Mouse (Mus musculus) forebrain, embryonic 15.5 days (tissue): ENCODE measurements around the gene Ccdc106. TPM values are rescaled to one million over a fixed set of nuclear protein-coding genes. Genes with fewer than 3 reads are reported as not detected.

Experiments used
- ATAC-seq: fragments of 200-750 bp; cut with Nextera tagmentation; replicated peaks from 2 replicates; pipeline ENCODE4 v1.8.0; 2017; ENCODE audit warnings: mild to moderate bottlenecking, moderate TSS enrichment, moderate library complexity
- H3K27ac ChIP-seq: fragments of 300-500 bp; sonication (generic); replicated peaks from 2 replicates; pipeline ENCODE4 v1.5.1; 2015; ENCODE audit warnings: mild to moderate bottlenecking, inconsistent platforms
- H3K27me3 ChIP-seq: fragments of 300-500 bp; sonication (generic); 2 replicates; pipeline ENCODE4 v1.6.1; 2015; ENCODE audit warnings: inconsistent platforms
- H3K36me3 ChIP-seq: fragments of 300-500 bp; sonication (generic); 2 replicates; pipeline ENCODE4 v1.6.1; 2015; ENCODE audit warnings: mild to moderate bottlenecking, inconsistent platforms
- H3K4me1 ChIP-seq: fragments of 300-500 bp; sonication (generic); 2 replicates; pipeline ENCODE4 v1.6.1; 2015; ENCODE audit warnings: inconsistent platforms
- H3K4me2 ChIP-seq: fragments of 300-500 bp; sonication (generic); replicated peaks from 2 replicates; pipeline ENCODE4 v1.6.1; 2015; ENCODE audit warnings: mild to moderate bottlenecking, inconsistent platforms
- H3K4me3 ChIP-seq: fragments of 300-500 bp; sonication (generic); 2 replicates; pipeline ENCODE4 v1.5.1; 2015; ENCODE audit warnings: mild to moderate bottlenecking, inconsistent platforms
- H3K9ac ChIP-seq: fragments of 300-500 bp; sonication (generic); replicated peaks from 2 replicates; pipeline ENCODE4 v1.6.1; 2015; ENCODE audit warnings: mild to moderate bottlenecking, inconsistent platforms
- H3K9me3 ChIP-seq: fragments of 300-500 bp; sonication (generic); 2 replicates; pipeline ENCODE4 v1.6.1; 2016; ENCODE audit warnings: inconsistent platforms
- WGBS: fragments of 180-500 bp; shearing (Covaris S2); methylation state at CpG from one replicate; pipeline ENCODE4 v1.1.7; 2015; ENCODE audit warnings: mixed read lengths; 5-methylcytosine and 5-hydroxymethylcytosine counted together
- polyA plus RNA-seq: library from polyadenylated mRNA; unstranded; fragments of >200 nt; fragmentation: Nextera tagmentation; extraction: Ambion mirVana; gene quantifications from 2 replicates; pipeline ENCODE4 v1.2.1, GENCODE M21; 2015

Ccdc106 gene
- polyA plus RNA-seq, 1 experiment from 2014 or later = 45.8 TPM

DNA sequence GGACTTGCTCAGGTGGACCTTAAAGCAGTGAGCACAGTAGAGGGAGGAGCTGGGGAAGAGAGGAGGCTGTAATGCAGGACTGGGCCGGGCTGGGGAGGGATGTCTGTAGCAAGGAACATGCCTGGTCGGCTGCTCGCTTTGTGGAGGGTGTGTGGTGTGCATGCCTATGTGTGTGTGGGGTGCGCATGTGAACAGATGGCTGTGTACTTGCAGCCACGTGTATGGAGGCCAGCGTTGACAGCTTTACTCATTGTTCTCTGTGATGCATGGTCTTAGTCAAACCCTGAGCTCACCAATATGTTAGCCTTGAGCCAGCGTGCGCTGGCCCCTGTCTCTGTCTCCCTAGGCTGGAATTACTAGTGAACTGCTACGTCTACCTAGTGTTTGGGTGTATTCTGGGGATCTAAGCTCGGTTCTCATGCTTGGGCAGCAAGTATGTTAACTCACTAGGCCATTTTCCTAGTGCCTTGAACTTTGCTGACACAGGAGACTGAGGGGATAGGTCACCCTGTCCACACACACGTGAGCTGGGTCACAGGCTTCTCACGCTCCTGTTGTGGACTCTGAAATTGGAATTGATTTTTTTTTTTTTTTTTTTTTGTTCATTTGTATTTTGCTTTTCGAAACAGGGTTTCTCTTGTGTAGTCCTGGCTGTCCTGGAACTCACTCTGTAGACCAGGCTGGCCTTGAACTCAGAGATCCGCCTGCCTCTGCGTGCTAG, 70.8 kb downstream of the Ccdc106 start:
- no peak overlapping the region for H3K27ac ChIP-seq
- H3K4me1 ChIP-seq = no peaks in the 10 kb centered on the region
- no peaks in the 10 kb centered on the region for H3K9me3 ChIP-seq
- H3K27me3 ChIP-seq = no peaks in the 10 kb centered on the region
- ATAC-seq = no peak
- no peak overlapping the region for H3K9ac ChIP-seq
- 91% methylated on average over 15 of the region's 15 CpGs for WGBS
- no peak overlapping the region for H3K4me3 ChIP-seq
- H3K36me3 ChIP-seq = peaks cover 49% of the 10 kb centered on the region
- H3K4me2 ChIP-seq = no peak overlapping the region

DNA sequence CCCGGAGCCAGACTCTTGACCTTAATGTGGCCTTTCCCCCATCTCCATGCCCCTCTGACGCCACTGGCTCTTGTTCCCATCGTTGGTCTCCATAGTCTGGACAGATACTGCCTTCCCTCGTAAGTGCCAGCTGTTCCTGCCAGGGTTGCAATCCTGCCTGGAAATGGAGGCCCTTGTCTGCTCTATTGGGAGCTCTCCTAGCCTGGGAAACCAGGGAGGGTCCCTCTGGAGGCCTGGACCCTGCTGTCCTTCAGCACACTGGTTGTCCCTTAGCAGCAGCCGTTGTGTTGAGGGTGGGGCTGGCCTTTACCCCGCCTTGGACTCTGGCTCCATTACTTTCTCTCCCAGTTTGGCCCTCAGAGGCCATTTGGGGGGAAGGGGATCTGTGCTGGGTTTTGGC, 72.0 kb downstream of the Ccdc106 start:
- Histone ChIP-seq H3K36me3 (peaks cover 56% of the 10 kb centered on the region), H3K4me1 (no peaks in the 10 kb centered on the region)

DNA sequence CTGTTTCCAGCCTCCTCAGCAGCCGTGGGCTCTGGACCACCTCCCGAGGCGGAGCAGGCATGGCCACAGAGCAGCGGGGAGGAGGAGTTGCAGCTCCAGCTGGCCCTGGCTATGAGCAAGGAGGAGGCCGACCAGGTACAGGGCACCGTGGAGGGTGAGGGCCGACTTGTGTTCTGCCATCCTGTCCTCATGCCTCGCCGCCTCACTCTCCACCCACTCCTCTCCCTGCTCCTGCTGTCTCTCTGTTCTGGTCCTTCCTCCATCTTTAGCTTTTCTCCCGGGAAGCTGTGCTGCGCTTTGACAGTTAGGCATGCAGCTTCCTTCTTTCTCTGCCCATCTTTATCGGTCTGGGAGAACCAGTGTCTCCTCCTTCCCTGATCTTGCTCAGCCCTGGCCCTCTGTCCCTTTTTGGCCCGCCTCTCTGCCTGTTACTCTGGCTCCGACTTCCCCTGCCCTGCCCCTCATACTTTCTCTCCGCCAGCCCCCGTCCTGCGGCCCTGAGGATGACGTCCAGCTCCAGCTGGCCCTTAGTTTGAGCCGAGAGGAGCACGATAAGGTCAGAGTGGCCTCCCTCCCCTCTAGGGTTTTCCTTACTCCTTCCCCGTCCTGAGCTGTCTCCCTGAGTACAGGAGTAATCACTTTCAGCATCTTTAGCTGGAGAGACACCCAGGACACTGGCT, 72.6 kb downstream of the Ccdc106 start:
- H3K36me3 ChIP-seq = peaks cover 62% of the 10 kb centered on the region
- 90% methylated on average over 21 of the region's 21 CpGs for WGBS
- no peaks in the 10 kb centered on the region for H3K9me3 ChIP-seq
- H3K9ac ChIP-seq = no peak overlapping the region
- no peak for ATAC-seq
- H3K4me3 ChIP-seq = no peak overlapping the region
- H3K27ac ChIP-seq = no peak overlapping the region
- H3K27me3 ChIP-seq = no peaks in the 10 kb centered on the region
- H3K4me1 ChIP-seq = no peaks in the 10 kb centered on the region
- H3K4me2 ChIP-seq = no peak overlapping the region

More for the DNA sequence above, 72.0 kb downstream of the Ccdc106 start:
- no peak overlapping the region for H3K27ac ChIP-seq
- no peaks in the 10 kb centered on the region for H3K9me3 ChIP-seq
- 95% methylated on average over 6 of the region's 6 CpGs for WGBS
- H3K4me3 ChIP-seq = no peak overlapping the region
- no peaks in the 10 kb centered on the region for H3K27me3 ChIP-seq
- no peak for ATAC-seq
- no peak overlapping the region for H3K4me2 ChIP-seq
- no peak overlapping the region for H3K9ac ChIP-seq

DNA sequence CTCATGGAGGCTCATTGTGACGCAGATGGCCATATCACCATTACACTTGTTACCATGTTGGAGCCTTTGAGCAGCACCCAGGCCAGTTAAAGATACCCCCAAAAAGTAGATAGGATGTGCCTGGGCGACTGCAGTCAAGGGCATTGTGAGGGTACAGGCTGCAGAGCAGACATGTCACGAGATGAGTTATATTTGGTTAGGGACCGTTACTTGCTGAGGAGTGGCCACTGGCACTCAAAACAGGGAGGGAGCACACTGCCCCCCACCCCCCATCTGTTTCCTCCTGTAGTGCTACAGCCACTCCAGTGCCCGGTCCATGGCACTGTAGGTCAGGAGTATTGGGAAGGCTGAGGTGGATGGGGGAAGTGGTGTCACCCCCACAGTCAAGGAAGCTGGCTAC, 78.4 kb downstream of the Ccdc106 start:
- no peak overlapping the region for H3K27ac ChIP-seq
- no peak overlapping the region for H3K4me3 ChIP-seq
- 95% methylated on average over 5 of the region's 5 CpGs for WGBS
- H3K9ac ChIP-seq = no peak overlapping the region
- H3K36me3 ChIP-seq = peaks cover 47% of the 10 kb centered on the region
- H3K9me3 ChIP-seq = no peaks in the 10 kb centered on the region
- no peak for ATAC-seq
- H3K4me2 ChIP-seq = no peak overlapping the region
- no peaks in the 10 kb centered on the region for H3K4me1 ChIP-seq
- no peaks in the 10 kb centered on the region for H3K27me3 ChIP-seq

DNA sequence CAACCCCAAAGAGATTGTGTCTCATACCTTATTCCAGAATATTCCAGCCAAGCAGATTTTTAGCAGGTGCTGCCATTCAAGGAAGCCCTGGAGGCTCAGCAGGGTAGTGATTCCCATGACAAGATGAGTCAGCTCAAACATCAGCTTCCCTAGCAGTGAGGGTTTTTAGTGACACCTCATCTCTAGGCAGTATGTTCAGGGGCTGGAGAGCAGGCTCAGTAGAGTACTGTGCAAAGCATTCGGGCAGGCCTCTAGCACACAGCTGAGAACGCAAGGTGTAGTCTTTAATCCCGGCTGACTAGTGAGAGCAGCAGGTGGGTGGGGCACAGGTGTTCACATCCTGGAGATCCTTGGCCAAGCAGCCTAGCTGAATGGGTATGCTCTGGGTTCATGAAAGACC, 79.4 kb downstream of the Ccdc106 start:
- Histone ChIP-seq H3K9ac (no peak overlapping the region), H3K27me3 (no peaks in the 10 kb centered on the region), H3K9me3 (no peaks in the 10 kb centered on the region), H3K4me3 (no peak overlapping the region), H3K27ac (no peak overlapping the region), H3K36me3 (peaks cover 38% of the 10 kb centered on the region), H3K4me1 (no peaks in the 10 kb centered on the region), H3K4me2 (no peak overlapping the region)
- no peak for ATAC-seq
- 94% methylated on average over 3 of the region's 3 CpGs for WGBS

DNA sequence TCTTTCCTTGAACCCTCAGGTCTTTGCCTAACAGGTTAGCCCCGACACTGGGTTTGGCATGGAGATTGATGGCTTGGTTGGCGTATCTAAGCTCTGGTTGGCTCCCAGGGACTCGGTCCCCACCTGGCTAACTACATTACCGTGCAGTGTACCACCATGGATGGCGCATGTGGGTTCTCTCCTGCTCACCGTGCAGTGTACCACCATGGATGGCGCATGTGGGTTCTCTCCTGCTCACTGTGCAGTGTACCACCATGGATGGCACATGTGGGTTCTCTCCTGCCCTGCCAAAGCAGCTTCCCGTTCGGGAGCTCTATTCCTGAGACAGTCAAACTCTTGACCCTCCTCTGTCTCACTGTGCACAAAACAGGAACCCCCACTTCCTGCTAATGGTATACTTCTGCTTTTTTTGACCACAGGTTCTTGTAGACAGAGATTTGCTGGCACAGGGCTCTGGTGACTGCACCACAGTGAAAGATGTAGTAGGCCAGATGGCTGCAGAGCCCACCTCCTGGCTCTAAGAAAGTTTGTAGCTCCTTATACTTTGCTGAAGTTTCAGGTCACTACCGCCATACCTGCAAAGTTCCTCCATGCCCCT, 80.8 kb downstream of the Ccdc106 start:
- Histone ChIP-seq H3K4me2 (no peak overlapping the region), H3K4me3 (no peak overlapping the region), H3K9me3 (no peaks in the 10 kb centered on the region), H3K27me3 (no peaks in the 10 kb centered on the region), H3K4me1 (no peaks in the 10 kb centered on the region), H3K36me3 (peaks cover 25% of the 10 kb centered on the region), H3K27ac (no peak overlapping the region), H3K9ac (no peak overlapping the region)
- 93% methylated on average over 10 of the region's 10 CpGs for WGBS
- no peak for ATAC-seq

DNA sequence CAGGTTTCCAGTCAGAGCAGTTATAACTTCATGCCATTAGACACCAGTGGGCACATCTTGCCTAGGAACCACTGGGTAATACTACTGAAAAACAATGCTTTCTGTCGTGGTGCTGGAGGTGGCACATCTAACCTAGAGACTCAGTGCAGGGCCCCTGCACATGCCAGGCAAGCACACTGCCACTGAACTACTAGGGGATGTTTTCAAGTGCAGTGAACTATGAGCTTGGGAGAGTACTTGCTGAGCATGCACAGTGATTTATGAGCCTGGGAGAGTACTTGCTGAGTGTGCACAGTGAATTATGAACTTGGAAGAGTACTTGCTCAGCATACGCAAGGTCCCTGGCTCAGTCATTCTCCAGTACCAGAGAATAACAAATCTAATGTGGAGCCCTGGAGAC, 82.2 kb downstream of the Ccdc106 start:
- Histone ChIP-seq H3K4me3 (no peak overlapping the region), H3K4me2 (no peak overlapping the region), H3K36me3 (peaks cover 16% of the 10 kb centered on the region), H3K4me1 (no peaks in the 10 kb centered on the region), H3K27me3 (no peaks in the 10 kb centered on the region), H3K9ac (no peak overlapping the region), H3K27ac (no peak overlapping the region), H3K9me3 (no peaks in the 10 kb centered on the region)
- no peak for ATAC-seq
- 86% methylated on average over 2 of the region's 2 CpGs for WGBS

DNA sequence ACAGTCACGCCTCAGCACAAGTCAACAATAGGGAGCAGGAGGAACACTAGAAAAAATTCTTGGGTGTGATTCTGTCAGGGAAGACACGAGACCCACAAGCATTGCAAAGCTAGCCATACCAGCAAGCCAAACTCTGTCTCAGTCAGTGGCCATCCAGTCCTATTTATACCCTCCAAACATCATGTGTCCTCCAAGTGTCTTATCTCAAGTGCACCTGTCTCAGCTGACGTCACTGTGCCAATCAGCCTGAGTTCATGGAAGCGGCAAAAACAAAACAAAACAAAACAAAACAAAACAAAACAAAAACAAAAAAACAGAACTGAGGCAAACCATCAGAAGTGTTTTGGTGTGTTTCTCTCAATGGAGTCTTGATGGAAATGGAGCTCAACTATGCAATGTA, 87.9 kb downstream of the Ccdc106 start:
- ATAC-seq = no peak
- H3K9me3 ChIP-seq = no peaks in the 10 kb centered on the region
- H3K4me1 ChIP-seq = no peaks in the 10 kb centered on the region
- H3K27me3 ChIP-seq = no peaks in the 10 kb centered on the region
- H3K4me2 ChIP-seq = no peak overlapping the region
- no peak overlapping the region for H3K4me3 ChIP-seq
- no peak overlapping the region for H3K27ac ChIP-seq
- no peaks in the 10 kb centered on the region for H3K36me3 ChIP-seq
- 81% methylated on average over 4 of the region's 4 CpGs for WGBS
- H3K9ac ChIP-seq = no peak overlapping the region

DNA sequence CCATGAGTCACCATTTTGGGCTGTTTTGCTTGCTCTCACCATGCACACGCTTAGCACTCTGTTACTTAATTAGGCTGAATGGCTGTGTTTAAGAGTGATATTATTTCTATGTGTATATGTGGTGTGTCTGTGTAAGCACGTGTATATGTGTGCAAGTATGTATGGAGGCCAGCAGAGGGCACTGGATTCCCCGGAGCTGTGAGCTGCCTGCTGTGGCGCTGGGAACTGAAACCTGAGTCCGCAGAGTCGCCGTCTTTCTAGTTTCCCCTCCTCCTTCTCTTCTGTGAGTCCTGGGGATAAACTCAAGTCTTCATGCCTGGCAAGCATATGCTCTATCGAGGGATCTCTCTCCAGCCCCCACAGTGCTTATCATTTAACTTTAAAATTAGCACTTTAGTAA, 88.9 kb downstream of the Ccdc106 start:
- no peaks in the 10 kb centered on the region for H3K27me3 ChIP-seq
- 81% methylated on average over 8 of the region's 8 CpGs for WGBS
- H3K4me1 ChIP-seq = no peaks in the 10 kb centered on the region
- H3K27ac ChIP-seq = no peak overlapping the region
- no peak overlapping the region for H3K4me2 ChIP-seq
- no peak for ATAC-seq
- H3K4me3 ChIP-seq = no peak overlapping the region
- H3K9me3 ChIP-seq = no peaks in the 10 kb centered on the region
- no peaks in the 10 kb centered on the region for H3K36me3 ChIP-seq
- H3K9ac ChIP-seq = no peak overlapping the region

Other genes starting within 250 kb of the Ccdc106 start
- not detected in 2 replicates for gene Fam71e2, start 249.3 kb upstream of the Ccdc106 start, polyA plus RNA-seq
- 0.56 and 1.2 TPM in 2 replicates for gene Il11, start 237.7 kb upstream of the Ccdc106 start, polyA plus RNA-seq
- not detected in 2 replicates for gene Tmem190, start 237.6 kb upstream of the Ccdc106 start, polyA plus RNA-seq
- 3.5 TPM in 2 replicates for gene Tmem238, start 230.9 kb upstream of the Ccdc106 start, polyA plus RNA-seq
- gene Rpl28, start 227.7 kb upstream of the Ccdc106 start, polyA plus RNA-seq = 224 and 256 TPM in 2 replicates
- 363 and 383 TPM in 2 replicates for gene Ube2s, start 208.0 kb upstream of the Ccdc106 start, polyA plus RNA-seq
- gene Shisa7, start 175.9 kb upstream of the Ccdc106 start, polyA plus RNA-seq = 8.8 and 10.7 TPM in 2 replicates
- gene Isoc2b, start 150.3 kb upstream of the Ccdc106 start, polyA plus RNA-seq = 3.7 and 4.8 TPM in 2 replicates
- gene Isoc2a, start 143.4 kb upstream of the Ccdc106 start, polyA plus RNA-seq = 0.65 and 0.76 TPM in 2 replicates
- 0.31 and 0.33 TPM in 2 replicates for gene Gm36210, start 114.0 kb upstream of the Ccdc106 start, polyA plus RNA-seq
- gene Zfp628, start 105.3 kb upstream of the Ccdc106 start, polyA plus RNA-seq = 4.0 and 4.2 TPM in 2 replicates
- 35.2 and 39.3 TPM in 2 replicates for gene Nat14, start 98.5 kb upstream of the Ccdc106 start, polyA plus RNA-seq
- gene Ssc5d, start 94.8 kb upstream of the Ccdc106 start, polyA plus RNA-seq = 0.24 and 0.32 TPM in 2 replicates
- not detected in 2 replicates for gene Sbk2, start 56.1 kb upstream of the Ccdc106 start, polyA plus RNA-seq
- 0.27 and 0.33 TPM in 2 replicates for gene Sbk3, start 49.4 kb upstream of the Ccdc106 start, polyA plus RNA-seq
- gene Zfp579, start 24.4 kb upstream of the Ccdc106 start, polyA plus RNA-seq = 58.9 and 60.9 TPM in 2 replicates
- 11.6 and 12.5 TPM in 2 replicates for gene Zfp524, start 6.1 kb upstream of the Ccdc106 start, polyA plus RNA-seq
- 52.1 TPM in 2 replicates for gene Fiz1, start 5.9 kb upstream of the Ccdc106 start, polyA plus RNA-seq
- 0.89 TPM in 1 of 2 replicates, not detected in the other for gene Gm44973, start 5.1 kb upstream of the Ccdc106 start, polyA plus RNA-seq
- 6.1 and 6.5 TPM in 2 replicates for gene Zfp865, start 177 bp upstream of the Ccdc106 start, polyA plus RNA-seq
- gene 4632433K11Rik, start 13.6 kb downstream of the Ccdc106 start, polyA plus RNA-seq = not detected in 2 replicates
- 7.8 and 8.5 TPM in 2 replicates for gene Zfp784, start 17.9 kb downstream of the Ccdc106 start, polyA plus RNA-seq
- 53.0 and 54.1 TPM in 2 replicates for gene Zfp580, start 31.0 kb downstream of the Ccdc106 start, polyA plus RNA-seq
- gene U2af2, start 41.6 kb downstream of the Ccdc106 start, polyA plus RNA-seq = 136 TPM in 2 replicates
- gene Epn1, start 59.7 kb downstream of the Ccdc106 start, polyA plus RNA-seq = 94.5 and 96.9 TPM in 2 replicates
- 0.13 TPM in 1 of 2 replicates, not detected in the other for gene Rfpl4, start 96.4 kb downstream of the Ccdc106 start, polyA plus RNA-seq
- gene Rasl2-9, start 105.4 kb downstream of the Ccdc106 start, polyA plus RNA-seq = 0.19 TPM in 1 of 2 replicates, not detected in the other
- gene Vmn1r55, start 129.1 kb downstream of the Ccdc106 start, polyA plus RNA-seq = 0.01 TPM in 1 of 2 replicates, not detected in the other
- gene Vmn1r56, start 176.2 kb downstream of the Ccdc106 start, polyA plus RNA-seq = not detected in 2 replicates
- gene Vmn1r57, start 197.9 kb downstream of the Ccdc106 start, polyA plus RNA-seq = not detected in 2 replicates